Mouse (Mus musculus) adrenal gland, postnatal 25 days (tissue): Measurements from ENCODE around the gene Rab3b. TPM values are rescaled to one million over a fixed set of nuclear protein-coding genes. Genes with fewer than 3 reads are reported as not detected.
"Not testable (repeated sequence)": the region's sequence is repeated elsewhere in the genome, so short reads cannot be mapped to it uniquely, and the experiment has no call there.

Source experiments
- DNase-seq: peaks from one replicate; pipeline ENCODE4 v3.0.0; 2021; ENCODE audit warnings: mixed read lengths
- total RNA-seq: library from RNA; stranded (reverse); gene quantifications from 2 replicates; pipeline ENCODE4 v1.2.3, GENCODE M21; 2021

Gene Rab3b
- total RNA-seq, 1 experiment from 2014 or later: 41.9 TPM

- no peak for DNase-seq
These were observed 12.0 kb downstream of the Rab3b start for GRCm38 (mm10) chr4:108890876-108891275.

DNA sequence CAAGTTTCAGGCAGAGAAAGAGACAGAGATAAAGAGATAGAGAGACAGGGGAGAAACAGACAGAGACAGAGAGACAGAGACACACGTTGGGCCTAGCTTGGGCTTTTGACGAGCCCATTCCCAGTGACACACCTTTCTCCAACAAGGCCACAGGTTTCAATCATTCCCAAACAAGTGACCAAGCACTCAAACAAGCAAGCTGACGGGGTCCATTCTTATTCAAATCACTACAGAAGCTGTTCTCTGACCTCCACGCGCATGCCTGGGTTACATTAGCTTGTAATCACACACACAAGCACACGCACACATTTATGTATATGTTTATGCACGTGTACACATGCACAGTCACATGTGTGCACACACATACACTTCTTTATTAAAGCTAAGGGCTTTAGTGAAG lies 21.6 kb downstream of the Rab3b start:
- no peak for DNase-seq

- no peak for DNase-seq
These were observed 24.0 kb downstream of the Rab3b start for GRCm38 (mm10) chr4:108902886-108903285.

- DNase-seq: no peak
These were observed 24.5 kb downstream of the Rab3b start for GRCm38 (mm10) chr4:108903346-108903745.

DNA sequence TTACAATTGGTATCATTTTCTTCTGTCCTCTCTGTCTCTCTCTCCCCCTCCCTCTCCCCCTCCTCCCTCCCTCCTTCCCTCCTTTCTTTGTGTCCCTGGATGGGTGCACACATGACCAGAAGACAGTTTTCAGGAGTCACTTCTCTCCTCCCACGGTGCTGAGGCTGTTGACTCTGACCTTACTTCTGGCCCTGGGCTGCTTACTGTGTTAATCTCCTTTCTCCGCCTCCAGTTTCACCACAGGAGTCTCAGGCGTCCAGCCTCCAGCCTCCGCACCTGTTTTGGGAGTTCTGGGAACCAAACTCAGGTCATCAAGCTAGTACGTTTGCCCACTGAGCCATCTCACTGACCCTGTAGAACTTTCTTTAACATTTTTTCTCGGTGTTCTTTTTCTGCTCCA lies 25.2 kb downstream of the Rab3b start:
- DNase-seq: no peak

GRCm38 (mm10) chr4:108904790-108905189 lies 25.9 kb downstream of the Rab3b start:
- DNase-seq: no peak

- peak; percentile 7 for DNase-seq
These were observed 27.0 kb downstream of the Rab3b start for GRCm38 (mm10) chr4:108905859-108906258.

DNA sequence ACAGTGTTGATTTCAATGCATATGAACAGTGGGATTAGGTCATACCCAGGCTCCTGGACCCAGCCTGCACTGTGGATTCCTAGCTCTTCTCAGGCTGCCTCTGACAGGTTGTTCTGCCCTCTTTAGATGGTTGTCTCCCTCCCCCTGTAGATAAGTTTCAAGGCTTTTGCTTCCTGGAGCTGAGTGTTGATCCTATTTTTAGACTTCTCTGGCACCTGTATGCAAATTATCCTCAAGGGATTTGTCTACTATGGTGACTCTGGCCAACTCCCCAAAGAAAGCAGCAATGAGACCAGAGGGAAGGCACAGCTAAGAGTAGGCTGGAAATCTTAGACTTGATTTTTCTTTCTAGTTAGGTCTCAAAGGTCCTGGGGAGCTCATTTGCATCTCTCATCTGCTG lies 28.6 kb downstream of the Rab3b start:
- no peak for DNase-seq

- no peak for DNase-seq
These were observed 31.1 kb downstream of the Rab3b start for GRCm38 (mm10) chr4:108909872-108910425.

- no peak for DNase-seq
These were observed 33.0 kb downstream of the Rab3b start for GRCm38 (mm10) chr4:108911866-108912265.

DNA sequence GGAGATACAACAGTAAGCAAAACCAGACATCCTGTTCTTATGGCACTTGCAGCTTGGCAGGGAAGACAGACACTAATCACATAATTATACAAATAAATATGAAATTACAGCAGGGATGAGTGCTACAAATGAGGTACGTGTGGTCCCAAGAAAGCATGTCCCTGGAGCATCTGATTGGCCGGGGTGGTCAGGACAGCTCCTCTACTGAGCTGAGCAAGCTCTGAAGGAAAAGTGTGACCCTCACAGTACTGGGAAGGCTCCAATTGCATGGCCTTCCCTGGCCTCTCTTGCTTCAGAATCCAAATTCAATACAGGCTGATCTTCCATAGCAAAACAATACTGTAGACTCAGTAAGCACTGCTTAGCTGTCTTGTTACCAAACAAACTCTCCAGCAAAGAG lies 34.3 kb downstream of the Rab3b start:
- no peak for DNase-seq

GRCm38 (mm10) chr4:108914391-108914790 lies 35.5 kb downstream of the Rab3b start:
- no peak for DNase-seq

DNA sequence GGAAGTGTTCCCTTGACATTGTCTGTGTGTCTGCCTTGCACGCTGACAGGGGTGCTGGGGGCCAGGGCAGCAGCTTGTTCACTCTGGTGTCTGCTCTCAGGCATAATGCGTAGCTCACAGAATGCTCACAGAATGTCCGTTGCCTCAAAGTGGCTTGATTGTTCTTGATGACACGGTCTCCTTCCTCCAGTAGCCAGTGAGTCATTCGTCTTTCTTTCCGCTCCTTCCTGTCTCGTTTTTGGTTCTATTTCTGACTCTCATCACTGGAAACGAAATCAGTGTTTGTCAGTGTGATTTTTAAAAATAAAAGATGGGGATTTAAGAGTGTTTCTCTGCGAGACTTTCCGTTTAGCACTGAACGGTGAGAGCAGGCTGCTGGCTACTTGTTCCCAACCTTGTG lies 36.2 kb downstream of the Rab3b start:
- DNase-seq: no peak

DNA sequence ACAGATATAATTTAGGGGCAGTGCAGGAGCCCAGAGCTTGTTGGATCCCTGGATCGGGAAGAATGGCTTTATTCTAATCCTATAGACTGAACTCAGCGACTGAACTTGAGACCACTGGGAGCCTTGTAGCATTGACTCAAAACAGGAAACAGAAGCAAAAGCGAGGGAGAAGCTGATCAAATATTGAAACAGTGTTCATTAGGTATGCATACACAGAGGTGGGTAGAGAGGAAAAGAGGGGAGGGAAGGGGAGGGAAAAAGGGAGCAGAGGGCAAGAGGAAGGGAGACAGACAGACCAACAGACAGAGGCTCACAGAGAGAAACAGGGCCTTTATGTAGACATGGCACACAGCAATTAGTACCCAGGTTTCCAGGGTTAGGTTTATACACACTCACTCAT lies 38.8 kb downstream of the Rab3b start:
- no peak for DNase-seq

GRCm38 (mm10) chr4:108927945-108928344 lies 49.1 kb downstream of the Rab3b start:
- DNase-seq: not testable (repeated sequence)

DNA sequence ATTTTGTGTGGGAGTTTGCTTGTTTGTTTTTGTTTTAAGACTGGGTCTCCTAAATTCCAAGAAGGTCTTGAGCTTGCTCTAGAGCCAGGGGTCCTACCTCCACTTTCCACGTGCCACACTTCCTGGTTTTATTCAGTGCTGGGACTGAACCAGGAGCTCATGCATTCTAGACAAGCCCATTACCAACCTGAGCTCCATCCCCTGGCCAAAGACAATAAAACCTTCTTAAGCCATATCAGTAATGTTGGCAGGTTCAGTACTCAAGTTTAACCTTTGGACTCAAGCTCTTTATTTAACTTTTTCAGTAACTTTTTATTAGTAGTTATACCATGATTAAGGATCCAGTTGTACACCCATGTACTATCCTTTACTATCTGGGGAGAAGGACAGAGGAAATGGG lies 54.3 kb downstream of the Rab3b start:
- DNase-seq: no peak

DNA sequence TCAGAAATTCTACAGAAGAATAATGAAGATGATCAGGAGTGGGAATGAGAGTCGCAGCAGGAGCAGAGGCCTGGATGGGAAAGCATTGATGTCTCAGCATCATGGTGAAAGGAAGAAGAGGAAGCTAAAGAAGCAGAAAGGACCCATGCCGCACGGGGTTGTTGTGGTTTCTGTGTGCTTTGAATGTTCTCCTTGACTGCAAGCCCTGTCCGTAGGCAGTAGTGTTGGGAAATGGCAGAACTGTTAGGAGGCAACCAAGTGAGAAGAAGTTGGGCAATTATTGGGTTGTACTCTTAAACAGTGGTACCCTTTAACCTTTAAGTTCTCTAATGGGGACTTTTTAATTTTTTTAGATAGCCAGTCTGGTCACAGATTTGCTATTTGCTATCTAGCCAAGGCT lies 56.0 kb downstream of the Rab3b start:
- DNase-seq: no peak

DNA sequence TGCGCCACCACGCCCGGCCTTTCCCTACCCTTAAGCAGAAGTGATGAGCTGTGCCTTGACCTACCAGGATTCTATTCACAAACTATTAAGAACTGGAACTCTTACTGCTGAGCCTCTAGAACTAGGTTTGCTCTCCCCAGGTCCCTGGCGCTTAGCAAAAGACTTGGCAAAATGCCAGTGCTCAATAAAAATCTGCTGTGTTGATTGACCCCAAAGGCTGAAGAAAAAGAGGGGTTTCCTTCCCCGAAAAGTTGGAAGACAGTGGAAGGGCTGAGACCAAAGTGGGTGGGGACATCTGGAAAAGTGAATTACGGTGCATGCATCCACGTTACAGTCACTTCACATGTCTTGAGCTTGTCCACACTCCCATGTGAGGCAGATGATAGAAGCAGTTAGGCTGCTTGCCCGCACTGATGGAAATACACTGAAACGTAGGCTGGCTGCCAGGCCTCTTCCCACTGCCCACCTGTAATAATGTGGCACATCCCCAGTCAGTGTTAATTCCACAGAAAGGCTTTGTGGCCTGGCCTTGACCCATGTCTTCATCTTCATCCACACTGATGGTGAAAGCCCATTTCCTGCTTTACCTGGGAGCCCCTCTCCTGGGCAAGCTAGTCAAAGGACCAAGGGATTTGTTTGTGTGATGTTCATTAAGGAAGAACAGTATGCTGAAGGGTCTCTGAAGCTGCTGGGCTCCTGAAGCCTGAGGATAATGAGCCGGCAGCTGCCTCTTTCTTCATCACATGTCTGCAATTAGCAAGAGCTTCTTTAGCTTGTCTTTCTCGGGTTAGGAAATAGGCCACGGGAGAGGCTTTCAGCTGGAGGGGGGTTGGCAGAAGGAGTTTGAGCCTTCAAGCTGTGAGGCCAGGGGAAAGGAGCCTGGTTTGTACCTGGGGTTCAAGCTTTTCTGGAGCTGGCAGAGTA lies 59.2 kb downstream of the Rab3b start:
- no peak for DNase-seq

DNA sequence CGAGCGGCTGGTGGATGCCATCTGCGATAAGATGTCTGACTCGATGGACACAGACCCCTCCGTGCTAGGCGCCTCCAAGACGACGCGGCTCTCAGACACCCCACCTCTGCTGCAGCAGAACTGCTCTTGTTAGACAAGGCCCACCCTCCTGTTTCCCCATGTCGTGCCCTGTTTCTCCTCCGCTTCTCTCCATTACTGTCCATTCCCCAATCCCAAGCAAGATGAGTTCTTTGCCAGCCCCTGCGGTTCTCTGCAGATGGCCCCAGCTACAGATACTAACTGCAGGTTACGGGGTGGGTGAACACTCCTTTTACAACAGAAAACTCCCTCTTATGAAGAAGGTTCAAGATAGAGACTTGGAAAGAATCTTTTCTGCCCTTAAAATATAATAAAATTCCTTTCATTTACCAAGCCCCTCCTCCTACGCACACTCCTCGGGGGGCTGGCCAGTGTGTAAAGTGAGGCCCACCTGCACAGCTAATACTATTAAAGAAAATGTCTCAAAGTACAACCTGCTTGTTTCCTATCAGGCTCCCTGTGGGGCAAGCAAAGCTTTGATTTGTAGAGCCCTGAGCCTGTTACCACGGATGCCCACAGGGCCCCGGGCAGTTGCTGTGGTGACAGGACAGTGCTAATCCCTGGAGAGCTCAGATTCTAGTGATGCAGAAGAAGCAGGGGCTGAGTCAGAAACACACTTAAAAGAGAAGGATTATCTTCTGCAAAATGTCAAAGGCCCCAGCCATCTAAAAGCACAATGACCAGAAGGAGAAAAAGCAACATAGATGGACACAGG lies 62.0 kb downstream of the Rab3b start:
- DNase-seq: no peak

- DNase-seq: no peak
These were observed 63.3 kb downstream of the Rab3b start for GRCm38 (mm10) chr4:108942171-108942570.

- no peak for DNase-seq
These were observed 64.3 kb downstream of the Rab3b start for GRCm38 (mm10) chr4:108942986-108943720.

DNA sequence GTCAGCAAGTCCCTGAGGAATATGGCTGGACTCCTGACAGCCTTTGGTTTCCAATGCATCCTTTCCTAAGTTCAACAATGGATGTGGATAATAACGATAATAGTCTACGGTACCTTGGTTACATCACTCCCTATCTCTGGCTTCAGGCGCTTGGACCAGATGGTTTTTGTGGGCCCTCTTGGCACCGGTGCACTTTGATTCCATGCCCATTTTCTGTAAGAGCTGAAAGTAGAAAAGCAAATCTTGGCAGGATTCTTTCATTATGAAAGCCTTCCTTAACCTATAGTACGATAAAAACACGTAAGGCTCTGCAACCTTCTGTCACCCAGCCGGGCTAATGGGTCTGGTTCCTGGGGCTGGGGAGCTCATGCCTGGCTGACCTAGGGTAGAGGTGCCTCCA lies 70.3 kb downstream of the Rab3b start:
- no peak for DNase-seq
